Mouse (Mus musculus) MEL (cell line): ENCODE results near the gene Calm5.

Experiments
- CTCF ChIP-seq, 3 experiments: IDR thresholded peaks in 2 of 3; conservative IDR thresholded peaks in 1 of 3; 2 replicates each; pipeline ENCODE4 v1.5.1; 2011 to 2012; ENCODE audit warnings: low read length in 3 of 3, low read depth in 2 of 3, mild to moderate bottlenecking in 2 of 3, improper control_type of control experiment in 1 of 3, inconsistent platforms in 1 of 3, mixed read lengths in 1 of 3, moderate library complexity in 1 of 3; ENCODE audit not compliant: control insufficient read depth in 1 of 3, insufficient read depth in 1 of 3, poor library complexity in 1 of 3, severe bottlenecking in 1 of 3
- EP300 ChIP-seq, 2 experiments: IDR thresholded peaks; 2 replicates each; pipeline ENCODE4 v1.6.1; 2011; ENCODE audit warnings: improper control_type of control experiment in 2 of 2, low read length in 2 of 2, low read depth in 1 of 2, mild to moderate bottlenecking in 1 of 2
- MAZ ChIP-seq: IDR thresholded peaks from 2 replicates; pipeline ENCODE4 v1.6.1; 2012; ENCODE audit warnings: low read depth, mild to moderate bottlenecking, inconsistent platforms, low read length, improper control_type of control experiment
- MYC ChIP-seq: IDR thresholded peaks from 2 replicates; pipeline ENCODE4 v1.6.1; 2011; ENCODE audit warnings: low read depth, mild to moderate bottlenecking, low read length, improper control_type of control experiment, moderate library complexity
- POLR2A ChIP-seq, 2 experiments: IDR thresholded peaks; 2 replicates each; pipeline ENCODE4 v1.6.1; 2011 to 2012; ENCODE audit warnings: low read length in 2 of 2, mild to moderate bottlenecking in 2 of 2, control low read depth in 1 of 2, improper control_type of control experiment in 1 of 2, low read depth in 1 of 2, moderate library complexity in 1 of 2; ENCODE audit not compliant: control insufficient read depth in 1 of 2, insufficient read depth in 1 of 2, poor library complexity in 1 of 2

GRCm38 (mm10) chr13:3861251-3861650 lies 7.3 kb downstream of the Calm5 start:
- TF ChIP-seq POLR2A (IDR thresholded peaks at IDR 0.05; ENCODE audit: control insufficient read depth in 1 of 2, insufficient read depth in 1 of 2, low read depth in 1 of 2, low read length in 2 of 2, poor library complexity in 1 of 2) (no peak), CTCF (IDR thresholded peaks at IDR 0.05 in 2 of 3, conservative IDR thresholded peaks at IDR 0.05 in 1 of 3; ENCODE audit: control insufficient read depth in 1 of 3, insufficient read depth in 1 of 3, low read depth in 2 of 3, low read length in 3 of 3, poor library complexity in 1 of 3, severe bottlenecking in 1 of 3) (no peak), MYC (no peak), MAZ (no peak), EP300 (IDR thresholded peaks at IDR 0.05; ENCODE audit: low read depth in 1 of 2, low read length in 2 of 2) (no peak)
